Mouse (Mus musculus) ES-E14 (cell line): Measurements from ENCODE around the gene Csnk2a1. TPM values are rescaled to one million over a fixed set of nuclear protein-coding genes. Genes with fewer than 3 reads are reported as not detected.
A peak's percentile ranks its signal among the peaks of the same experiment; 100 is the strongest.
"Not testable (repeated sequence)": the region's sequence is repeated elsewhere in the genome, so short reads cannot be mapped to it uniquely, and the experiment has no call there.

Experiments
- DNase-seq: peaks from one replicate; pipeline ENCODE4 v3.0.0-alpha.2; 2013; ENCODE audit warnings: low read depth, low spot score
- H3K27ac ChIP-seq: 2 replicates; pipeline ENCODE4 v1.5.1; 2012; ENCODE audit warnings: low read depth, mild to moderate bottlenecking, low read length, moderate library complexity, mixed read lengths; ENCODE audit not compliant: poor library complexity, insufficient read depth, severe bottlenecking
- H3K36me3 ChIP-seq: 2 replicates; pipeline ENCODE4 v1.6.1; 2012; ENCODE audit warnings: mild to moderate bottlenecking, low read length, moderate library complexity, mixed read lengths; ENCODE audit not compliant: control insufficient read depth, poor library complexity, insufficient read depth, severe bottlenecking
- H3K4me1 ChIP-seq, 2 experiments: fragments of 150-350 bp in 1 of 2; sonication (generic) in 1 of 2; 2 replicates each; pipeline ENCODE4 v1.6.1; 2012; ENCODE audit warnings: low read length in 2 of 2, mild to moderate bottlenecking in 1 of 2, mixed read lengths in 1 of 2; ENCODE audit not compliant: control insufficient read depth in 2 of 2, insufficient read depth in 2 of 2, poor library complexity in 1 of 2
- H3K4me3 ChIP-seq, 2 experiments: fragments of 150-350 bp in 1 of 2; sonication (generic) in 1 of 2; 2 replicates each; pipeline ENCODE4 v1.5.1; 2012; ENCODE audit warnings: low read length in 2 of 2, low read depth in 1 of 2, mild to moderate bottlenecking in 1 of 2, mixed read lengths in 1 of 2; ENCODE audit not compliant: insufficient read depth in 1 of 2, poor library complexity in 1 of 2, severe bottlenecking in 1 of 2
- H3K9ac ChIP-seq: 2 replicates; pipeline ENCODE4 v1.6.1; 2012; ENCODE audit warnings: low read depth, mild to moderate bottlenecking, low read length, mixed read lengths; ENCODE audit not compliant: poor library complexity, insufficient read depth, severe bottlenecking
- H3K9me3 ChIP-seq: fragments of 150-350 bp; sonication (generic); 2 replicates; pipeline ENCODE4 v1.6.1; 2012; ENCODE audit warnings: low read depth, mild to moderate bottlenecking, low read length; ENCODE audit not compliant: control insufficient read depth, insufficient read depth
- CHD2 ChIP-seq: IDR thresholded peaks from 2 replicates; pipeline ENCODE4 v1.6.1; 2014; ENCODE audit warnings: mild to moderate bottlenecking, low read depth, low read length, inconsistent platforms
- HCFC1 ChIP-seq: IDR thresholded peaks from 2 replicates; pipeline ENCODE4 v1.6.1; 2012; ENCODE audit warnings: low read length, inconsistent platforms, borderline replicate concordance; ENCODE audit not compliant: insufficient read depth
- MAFK ChIP-seq: IDR thresholded peaks from 2 replicates; pipeline ENCODE4 v1.6.1; 2014; ENCODE audit warnings: mild to moderate bottlenecking, low read depth, low read length, inconsistent platforms; ENCODE audit not compliant: insufficient read depth
- ZC3H11A ChIP-seq: IDR thresholded peaks from 2 replicates; pipeline ENCODE4 v1.6.1; 2012; ENCODE audit warnings: low read depth, mild to moderate bottlenecking, inconsistent platforms, low read length, borderline replicate concordance
- ZNF384 ChIP-seq: IDR thresholded peaks from 2 replicates; pipeline ENCODE4 v1.6.1; 2012; ENCODE audit warnings: low read depth, low read length, inconsistent platforms
- in situ Hi-C, 2 experiments: fragments of 600-800 bp; cut with MboI; formaldehyde crosslinking; loops; one replicate each; pipeline ENCODE4 v1.15.1; 2025; ENCODE audit warnings: low sequenced_read_pairs in 2 of 2, inconsistent platforms in 1 of 2; ENCODE audit not compliant: unreplicated experiment in 2 of 2
- total RNA-seq: library from RNA; depleted of rRNA; stranded (reverse); fragments of 300-350 nt; gene quantifications from 2 replicates; pipeline ENCODE4 v1.2.3, GENCODE M21; 2012

The Csnk2a1 gene
- total RNA-seq, 1 experiment = 134 TPM

DNA sequence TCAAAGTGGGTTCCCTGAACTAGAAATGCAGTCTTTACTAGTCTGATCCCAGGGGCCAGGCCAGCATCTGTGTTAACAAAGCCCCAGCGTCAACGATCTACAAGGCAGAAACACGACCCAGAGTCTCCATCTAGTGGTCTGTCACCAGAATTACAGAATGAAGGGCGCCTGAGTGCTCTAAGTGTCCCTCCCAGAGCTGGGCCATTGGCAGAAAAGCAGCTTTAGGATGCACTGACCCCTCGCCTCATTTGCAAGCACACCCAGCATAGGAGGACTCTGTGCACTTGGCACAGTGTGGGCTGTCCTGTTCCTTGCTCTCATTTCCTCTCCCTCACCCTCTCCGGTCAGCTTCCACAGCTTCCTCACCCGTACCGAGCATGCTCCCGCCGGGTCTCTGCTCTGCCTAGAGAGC, 29.3 kb upstream of the Csnk2a1 start:
- TF ChIP-seq HCFC1 (no peak), ZC3H11A (peak; percentile 98)
- Histone ChIP-seq H3K36me3 (no peaks in the 10 kb centered on the region), H3K9ac (peak overlapping the region; percentile 55; the same call in 1 of the 2 replicates), H3K4me3 (no peak overlapping the region), H3K27ac (no peak overlapping the region), H3K4me1 (peaks cover 0 to 7% of the 10 kb centered on the region in 2 experiments; a peak in 1 of 4 replicates), H3K9me3 (no peaks in the 10 kb centered on the region)
- in situ Hi-C loops = no loop called here
- DNase-seq = peak; percentile 88

DNA sequence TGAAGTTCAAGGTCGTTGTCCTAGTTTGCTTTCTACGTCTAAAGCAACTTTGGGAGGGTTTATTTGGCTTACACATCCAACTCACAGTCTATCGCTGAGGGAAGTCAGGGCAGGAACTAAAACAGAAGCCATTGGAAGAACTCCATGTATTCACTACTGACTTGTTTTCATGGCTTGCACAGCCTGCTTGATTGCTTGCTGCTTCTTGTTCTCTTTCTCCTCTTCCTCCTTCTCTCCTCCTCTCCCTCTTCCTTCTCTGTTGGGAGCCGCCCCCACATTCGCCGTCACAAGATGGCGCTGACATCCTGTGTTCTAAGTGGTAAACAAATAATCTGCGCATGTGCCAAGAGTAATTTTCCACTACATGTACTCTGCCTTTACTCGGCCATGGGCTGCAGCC, 20.5 kb upstream of the Csnk2a1 start:
- DNase-seq, H3K4me3 ChIP-seq, in situ Hi-C loops, H3K4me1 ChIP-seq, H3K9me3 ChIP-seq, H3K9ac ChIP-seq, H3K36me3 ChIP-seq, H3K27ac ChIP-seq: not testable (repeated sequence)

GRCm38 (mm10) chr2:152211871-152212270, 14.8 kb upstream of the Csnk2a1 start:
- Histone ChIP-seq H3K9me3 (peaks cover 3% of the 10 kb centered on the region; the same call in 1 of the 2 replicates), H3K4me3 (no peak overlapping the region), H3K27ac (no peak overlapping the region), H3K36me3 (no peaks in the 10 kb centered on the region), H3K4me1 (no peaks in the 10 kb centered on the region), H3K9ac (no peak overlapping the region)
- DNase-seq = no peak
- in situ Hi-C loops = no loop called here
- TF ChIP-seq CHD2 (no peak), ZC3H11A (no peak), HCFC1 (no peak), MAFK (no peak), ZNF384 (no peak)

DNA sequence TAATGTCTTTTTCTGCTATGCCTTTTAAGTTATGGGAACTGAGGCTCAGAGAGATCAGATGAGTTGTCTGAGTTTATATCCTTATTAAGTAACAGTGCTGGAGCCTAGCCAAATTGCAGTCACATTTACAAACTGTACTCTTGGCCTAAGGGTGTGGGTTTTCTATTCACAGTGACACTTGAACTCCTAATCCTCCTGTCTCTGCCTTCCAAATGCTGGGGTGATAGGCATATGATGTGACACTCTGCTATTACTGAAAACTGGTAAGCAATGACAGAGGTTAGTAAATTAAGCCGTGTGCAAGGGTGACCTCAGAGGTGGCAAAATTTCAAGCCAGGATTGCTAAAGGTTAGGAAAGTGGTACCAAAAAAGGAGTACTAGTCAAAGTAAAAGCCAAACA, 9.7 kb upstream of the Csnk2a1 start:
- Histone ChIP-seq H3K36me3 (no peaks in the 10 kb centered on the region), H3K4me3 (no peak overlapping the region), H3K4me1 (no peaks in the 10 kb centered on the region), H3K27ac (no peak overlapping the region), H3K9ac (no peak overlapping the region), H3K9me3 (no peaks in the 10 kb centered on the region)
- no peak for TF ChIP-seq ZC3H11A
- TF ChIP-seq HCFC1 = no peak
- no peak for TF ChIP-seq CHD2
- no peak for TF ChIP-seq ZNF384
- no peak for TF ChIP-seq MAFK
- DNase-seq = no peak
- in situ Hi-C loops = no loop called here

- Histone ChIP-seq H3K9ac (peak overlapping the region; percentile 53; the same call in 1 of the 2 replicates), H3K36me3 (peaks cover 2% of the 10 kb centered on the region; the same call in 1 of the 2 replicates), H3K9me3 (no peaks in the 10 kb centered on the region), H3K4me1 (peaks cover 0 to 13% of the 10 kb centered on the region in 2 experiments; a peak in 2 of 4 replicates), H3K4me3 (peak overlapping the region; percentile 17 to 28; a peak in 2 of 4 replicates), H3K27ac (peak overlapping the region; percentile 78)
- TF ChIP-seq CHD2 (no peak), MAFK (peak; percentile 98)
- peak; percentile 50 for DNase-seq
- in situ Hi-C loops = no loop called here
Measured at GRCm38 (mm10) chr2:152223521-152224300, 2.9 kb upstream of the Csnk2a1 start.
